In genomic region chr16:4557949-4558348, GRCm38 (mm10) we compare ENCODE assay signal across 8 mouse cellular contexts. TPM values are rescaled to one million over a fixed set of nuclear protein-coding genes. Genes with fewer than 3 reads are reported as not detected.
DNase-seq lines count a peak whose midpoint lies in the region; ATAC-seq and TF ChIP-seq lines count a peak whose summit lies in the region.

No protein-coding gene starts in this region.

- H3K4me1 ChIP-seq in bone marrow macrophage, adult 2 months (ENCODE audit: control insufficient read depth, insufficient read depth, low read length): peaks cover 13% of the 10 kb centered on the region
- H3K4me1 ChIP-seq in embryonic fibroblast, embryonic 13.5 days (ENCODE audit: control insufficient read depth, insufficient read depth, low read length): peaks cover 8% of the 10 kb centered on the region
- peaks cover 47% of the 10 kb centered on the region for H3K4me1 ChIP-seq in heart, embryonic 10.5 days
- H3K4me1 ChIP-seq in kidney, embryonic 14.5 days (ENCODE audit: control insufficient read depth, insufficient read depth, low read length): peaks cover 23% of the 10 kb centered on the region
- peaks cover 50% of the 10 kb centered on the region for H3K4me1 ChIP-seq in limb, embryonic 13.5 days
- peaks cover 9% of the 10 kb centered on the region for H3K4me1 ChIP-seq in midbrain, embryonic 14.5 days (ENCODE audit: control insufficient read depth, insufficient read depth, low read length)
- peaks cover 3% of the 10 kb centered on the region; the same call in 1 of the 2 replicates for H3K4me1 ChIP-seq in spleen, adult 2 months (ENCODE audit: control insufficient read depth, insufficient read depth, insufficient read length)

- WGBS in heart, embryonic 10.5 days: under 1% methylated on average over 19 of the region's 19 CpGs
- WGBS in kidney, embryonic 14.5 days: under 1% methylated on average over 19 of the region's 19 CpGs
- WGBS in limb, embryonic 13.5 days: under 1% methylated on average over 19 of the region's 19 CpGs
- WGBS in midbrain, embryonic 14.5 days: under 1% methylated on average over 19 of the region's 19 CpGs
- WGBS in spleen, adult 2 months: under 1% methylated on average over 19 of the region's 19 CpGs

- no peak for TF ChIP-seq POLR2A in bone marrow macrophage, adult 2 months (IDR thresholded peaks at IDR 0.05; ENCODE audit: borderline replicate concordance, low read depth, low read length)
- peak; percentile 59; the same call in 1 of the 2 replicates for TF ChIP-seq POLR2A in embryonic fibroblast, embryonic 13.5 days (IDR thresholded peaks at IDR 0.05; ENCODE audit: low read depth, low read length)
- TF ChIP-seq POLR2A in spleen, adult 2 months (IDR thresholded peaks at IDR 0.05; ENCODE audit: low read depth, low read length): no peak

- peak; percentile 75 for DNase-seq in B cell, adult 2 months
- peak; percentile 87 for DNase-seq in heart, embryonic 10.5 days (ENCODE audit: low spot score)
- DNase-seq in midbrain, embryonic 14.5 days: peak; percentile 80
- DNase-seq in spleen, adult 2 months (ENCODE audit: low read depth in 1 of 2, low spot score in 2 of 2): peak in 1 of 2 experiments; percentile 62

- no peaks in the 10 kb centered on the region for H3K9me3 ChIP-seq in heart, embryonic 10.5 days
- H3K9me3 ChIP-seq in kidney, embryonic 14.5 days (ENCODE audit: control insufficient read depth, low read length): no peaks in the 10 kb centered on the region
- no peaks in the 10 kb centered on the region for H3K9me3 ChIP-seq in limb, embryonic 13.5 days
- no peaks in the 10 kb centered on the region for H3K9me3 ChIP-seq in midbrain, embryonic 14.5 days (ENCODE audit: control insufficient read depth, low read length)

- H3K27me3 ChIP-seq in heart, embryonic 10.5 days (ENCODE audit: insufficient read depth, poor library complexity, severe bottlenecking): no peaks in the 10 kb centered on the region
- H3K27me3 ChIP-seq in kidney, embryonic 14.5 days (ENCODE audit: control insufficient read depth, insufficient read depth, low read length): no peaks in the 10 kb centered on the region
- no peaks in the 10 kb centered on the region for H3K27me3 ChIP-seq in limb, embryonic 13.5 days
- H3K27me3 ChIP-seq in midbrain, embryonic 14.5 days (ENCODE audit: control insufficient read depth, insufficient read depth, low read length): no peaks in the 10 kb centered on the region
- no peaks in the 10 kb centered on the region for H3K27me3 ChIP-seq in spleen, adult 2 months (ENCODE audit: control insufficient read depth, insufficient read depth, low read length)

- peak overlapping the region; percentile 85 for H3K27ac ChIP-seq in bone marrow macrophage, adult 2 months (ENCODE audit: insufficient read depth, low read depth, low read length)
- H3K27ac ChIP-seq in embryonic fibroblast, embryonic 13.5 days (ENCODE audit: insufficient read depth, low read length): peak overlapping the region; percentile 19; the same call in 1 of the 2 replicates
- peak overlapping the region; percentile 92 for H3K27ac ChIP-seq in heart, embryonic 10.5 days
- peak overlapping the region; percentile 95 for H3K27ac ChIP-seq in kidney, embryonic 14.5 days (ENCODE audit: low read depth, low read length)
- peak overlapping the region; percentile 90 for H3K27ac ChIP-seq in limb, embryonic 13.5 days
- peak overlapping the region; percentile 93 for H3K27ac ChIP-seq in midbrain, embryonic 14.5 days (replicated peaks; ENCODE audit: low read depth, low read length)
- H3K27ac ChIP-seq in spleen, adult 2 months (ENCODE audit: insufficient read depth, low read length): peak overlapping the region; percentile 67

- no peaks in the 10 kb centered on the region for H3K36me3 ChIP-seq in heart, embryonic 10.5 days
- H3K36me3 ChIP-seq in kidney, embryonic 14.5 days (ENCODE audit: control insufficient read depth, insufficient read depth, low read length): no peaks in the 10 kb centered on the region
- H3K36me3 ChIP-seq in limb, embryonic 13.5 days: peaks cover 10% of the 10 kb centered on the region; the same call in 1 of the 2 replicates
- H3K36me3 ChIP-seq in midbrain, embryonic 14.5 days (ENCODE audit: control insufficient read depth, insufficient read depth, low read length): no peaks in the 10 kb centered on the region
- no peaks in the 10 kb centered on the region for H3K36me3 ChIP-seq in spleen, adult 2 months (ENCODE audit: control insufficient read depth, insufficient read depth, low read length)

- peak overlapping the region; percentile 86 for H3K9ac ChIP-seq in kidney, embryonic 14.5 days (ENCODE audit: low read depth, low read length)
- H3K9ac ChIP-seq in limb, embryonic 13.5 days: peak overlapping the region; percentile 82
- peak overlapping the region; percentile 68 for H3K9ac ChIP-seq in midbrain, embryonic 14.5 days (replicated peaks; ENCODE audit: low read length)

- ATAC-seq in kidney, embryonic 14.5 days (ENCODE audit: low FRiP score, low TSS enrichment): peak; percentile 55
- peak; percentile 26 for ATAC-seq in limb, embryonic 13.5 days (ENCODE audit: low FRiP score, low read depth)
- ATAC-seq in midbrain, embryonic 14.5 days (ENCODE audit: low FRiP score, low TSS enrichment): peak; percentile 44

- no peak for TF ChIP-seq CTCF in bone marrow macrophage, adult 2 months (IDR thresholded peaks at IDR 0.05; ENCODE audit: low read depth, low read length)
- TF ChIP-seq CTCF in embryonic fibroblast, embryonic 13.5 days (IDR thresholded peaks at IDR 0.05; ENCODE audit: borderline replicate concordance, insufficient read depth, low read length): no peak
- TF ChIP-seq CTCF in spleen, adult 2 months (IDR thresholded peaks at IDR 0.05; ENCODE audit: extremely low read depth, insufficient read depth, insufficient read length, insufficient replicate concordance): no peak

- peak overlapping the region; percentile 86 for H3K4me2 ChIP-seq in kidney, embryonic 14.5 days (replicated peaks; ENCODE audit: low read depth, low read length)
- peak overlapping the region; percentile 85 for H3K4me2 ChIP-seq in limb, embryonic 13.5 days (replicated peaks)
- H3K4me2 ChIP-seq in midbrain, embryonic 14.5 days (ENCODE audit: low read length): peak overlapping the region; percentile 90

- peak overlapping the region; percentile 85 for H3K4me3 ChIP-seq in bone marrow macrophage, adult 2 months (ENCODE audit: insufficient read depth, low read length)
- peak overlapping the region; percentile 71 for H3K4me3 ChIP-seq in embryonic fibroblast, embryonic 13.5 days (ENCODE audit: insufficient read depth, low read length)
- peak overlapping the region; percentile 71 for H3K4me3 ChIP-seq in heart, embryonic 10.5 days
- H3K4me3 ChIP-seq in kidney, embryonic 14.5 days (ENCODE audit: low read length): peak overlapping the region; percentile 70
- peak overlapping the region; percentile 65 for H3K4me3 ChIP-seq in limb, embryonic 13.5 days
- H3K4me3 ChIP-seq in midbrain, embryonic 14.5 days (replicated peaks; ENCODE audit: low read depth, low read length): peak overlapping the region; percentile 70
- peak overlapping the region; percentile 81 for H3K4me3 ChIP-seq in spleen, adult 2 months (ENCODE audit: extremely low read depth, insufficient read depth, insufficient read length)

RNA-seq across cellular contexts. Expression of gene Tfap4, which starts 1.7 kb away (rescaled TPM):
- 7.1 and 8.0 TPM in 2 replicates for polyA plus RNA-seq in bone marrow macrophage, adult 2 months (2012; ENCODE audit: insufficient read depth, insufficient read length, missing spikeins)
- 3.4 and 6.9 TPM in 2 replicates for polyA plus RNA-seq in embryonic fibroblast, embryonic 13.5 days (2011; ENCODE audit: insufficient read length, low read depth, missing spikeins)
- 9.5 and 17.5 TPM in 2 replicates for polyA plus RNA-seq in heart, embryonic 10.5 days (2016; fragmentation: Nextera tagmentation; extraction: Ambion mirVana)
- polyA plus RNA-seq in kidney, embryonic 14.5 days (2014; fragmentation: Nextera tagmentation; extraction: Ambion mirVana): 24.5 and 25.7 TPM in 2 replicates
- 24.9 and 26.3 TPM in 2 replicates for polyA plus RNA-seq in limb, embryonic 13.5 days (2015; fragmentation: Nextera tagmentation; extraction: Ambion mirVana)
- 7.2 and 8.9 TPM in 2 replicates for polyA plus RNA-seq in midbrain, embryonic 14.5 days (2014; fragmentation: Nextera tagmentation; extraction: Ambion mirVana)
- polyA plus RNA-seq in spleen, adult 2 months (2012; rRNA removed): 5.6 and 8.7 TPM in 2 replicates

RNA-seq across cellular contexts. Expression of gene Srl, which starts 16.3 kb away (rescaled TPM):
- 1.6 and 3.8 TPM in 2 replicates for polyA plus RNA-seq in bone marrow macrophage, adult 2 months (2012; ENCODE audit: insufficient read depth, insufficient read length, missing spikeins)
- polyA plus RNA-seq in embryonic fibroblast, embryonic 13.5 days (2011; ENCODE audit: insufficient read length, low read depth, missing spikeins): 3.9 and 5.9 TPM in 2 replicates
- polyA plus RNA-seq in heart, embryonic 10.5 days (2016; fragmentation: Nextera tagmentation; extraction: Ambion mirVana): 87.3 and 201 TPM in 2 replicates
- 7.7 and 21.1 TPM in 2 replicates for polyA plus RNA-seq in kidney, embryonic 14.5 days (2014; fragmentation: Nextera tagmentation; extraction: Ambion mirVana)
- 38.7 and 41.8 TPM in 2 replicates for polyA plus RNA-seq in limb, embryonic 13.5 days (2015; fragmentation: Nextera tagmentation; extraction: Ambion mirVana)
- 17.6 and 25.7 TPM in 2 replicates for polyA plus RNA-seq in midbrain, embryonic 14.5 days (2014; fragmentation: Nextera tagmentation; extraction: Ambion mirVana)
- polyA plus RNA-seq in spleen, adult 2 months (2012; rRNA removed): 0.53 and 0.68 TPM in 2 replicates

RNA-seq across cellular contexts. Expression of gene Glis2, which starts 36.6 kb away (rescaled TPM):
- 0.65 and 1.3 TPM in 2 replicates for polyA plus RNA-seq in bone marrow macrophage, adult 2 months (2012; ENCODE audit: insufficient read depth, insufficient read length, missing spikeins)
- polyA plus RNA-seq in embryonic fibroblast, embryonic 13.5 days (2011; ENCODE audit: insufficient read length, low read depth, missing spikeins): 52.2 and 64.0 TPM in 2 replicates
- polyA plus RNA-seq in heart, embryonic 10.5 days (2016; fragmentation: Nextera tagmentation; extraction: Ambion mirVana): 13.9 and 20.7 TPM in 2 replicates
- polyA plus RNA-seq in kidney, embryonic 14.5 days (2014; fragmentation: Nextera tagmentation; extraction: Ambion mirVana): 42.4 and 47.3 TPM in 2 replicates
- polyA plus RNA-seq in limb, embryonic 13.5 days (2015; fragmentation: Nextera tagmentation; extraction: Ambion mirVana): 32.0 and 39.4 TPM in 2 replicates
- polyA plus RNA-seq in midbrain, embryonic 14.5 days (2014; fragmentation: Nextera tagmentation; extraction: Ambion mirVana): 13.2 and 13.4 TPM in 2 replicates
- 11.9 and 14.1 TPM in 2 replicates for polyA plus RNA-seq in spleen, adult 2 months (2012; rRNA removed)

Comparison
In these comparisons a context has a peak if more than half of its experiments do, and no peak if none do; other contexts are left out.
1. H3K27ac ChIP-seq: peak in every context shown above with its lines; median percentile 95 in kidney, embryonic 14.5 days; 93 in midbrain, embryonic 14.5 days; 92 in heart, embryonic 10.5 days; 90 in limb, embryonic 13.5 days; 85 in bone marrow macrophage, adult 2 months; 67 in spleen, adult 2 months; 19 in embryonic fibroblast, embryonic 13.5 days.